Mouse (Mus musculus) testis, adult 2 months (tissue): ENCODE data around the gene Myom3. TPM values are rescaled to one million over a fixed set of nuclear protein-coding genes. Genes with fewer than 3 reads are reported as not detected.

Source experiments
- H3K27ac ChIP-seq: fragments of 200-500 bp; 2 replicates; pipeline ENCODE4 v1.5.1; 2012; ENCODE audit warnings: low read depth, low read length; ENCODE audit not compliant: control insufficient read depth, insufficient read depth
- H3K27me3 ChIP-seq: fragments of 200-500 bp; 2 replicates; pipeline ENCODE4 v1.6.1; 2012; ENCODE audit warnings: mild to moderate bottlenecking, low read length, moderate library complexity; ENCODE audit not compliant: control insufficient read depth, insufficient read depth
- H3K36me3 ChIP-seq: fragments of 200-500 bp; 2 replicates; pipeline ENCODE4 v1.6.1; 2012; ENCODE audit warnings: mild to moderate bottlenecking, low read length; ENCODE audit not compliant: control insufficient read depth, insufficient read depth
- H3K4me1 ChIP-seq: fragments of 200-500 bp; 2 replicates; pipeline ENCODE4 v1.6.1; 2012; ENCODE audit warnings: low read length; ENCODE audit not compliant: control insufficient read depth, insufficient read depth
- H3K4me3 ChIP-seq: fragments of 200-500 bp; 2 replicates; pipeline ENCODE4 v1.5.1; 2012; ENCODE audit warnings: low read depth, mild to moderate bottlenecking, low read length, moderate library complexity, mixed read lengths; ENCODE audit not compliant: control insufficient read depth
- CTCF ChIP-seq: fragments of 200-500 bp; IDR thresholded peaks from 2 replicates; pipeline ENCODE4 v1.5.1; 2012; ENCODE audit warnings: low read depth, mild to moderate bottlenecking, inconsistent platforms, low read length, moderate library complexity; ENCODE audit not compliant: control insufficient read depth, insufficient read depth, insufficient replicate concordance
- POLR2A ChIP-seq: fragments of 200-500 bp; IDR thresholded peaks from 2 replicates; pipeline ENCODE4 v1.6.1; 2012; ENCODE audit warnings: low read depth, mild to moderate bottlenecking, inconsistent platforms, low read length, moderate library complexity; ENCODE audit not compliant: control insufficient read depth
- polyA plus RNA-seq: library from polyadenylated mRNA; depleted of rRNA; stranded (reverse); fragments of >200 nt; gene quantifications from 2 replicates; pipeline ENCODE4 v1.2.3, GENCODE M21; 2012

The Myom3 gene
- polyA plus RNA-seq, 1 experiment, result 0.47 TPM

DNA sequence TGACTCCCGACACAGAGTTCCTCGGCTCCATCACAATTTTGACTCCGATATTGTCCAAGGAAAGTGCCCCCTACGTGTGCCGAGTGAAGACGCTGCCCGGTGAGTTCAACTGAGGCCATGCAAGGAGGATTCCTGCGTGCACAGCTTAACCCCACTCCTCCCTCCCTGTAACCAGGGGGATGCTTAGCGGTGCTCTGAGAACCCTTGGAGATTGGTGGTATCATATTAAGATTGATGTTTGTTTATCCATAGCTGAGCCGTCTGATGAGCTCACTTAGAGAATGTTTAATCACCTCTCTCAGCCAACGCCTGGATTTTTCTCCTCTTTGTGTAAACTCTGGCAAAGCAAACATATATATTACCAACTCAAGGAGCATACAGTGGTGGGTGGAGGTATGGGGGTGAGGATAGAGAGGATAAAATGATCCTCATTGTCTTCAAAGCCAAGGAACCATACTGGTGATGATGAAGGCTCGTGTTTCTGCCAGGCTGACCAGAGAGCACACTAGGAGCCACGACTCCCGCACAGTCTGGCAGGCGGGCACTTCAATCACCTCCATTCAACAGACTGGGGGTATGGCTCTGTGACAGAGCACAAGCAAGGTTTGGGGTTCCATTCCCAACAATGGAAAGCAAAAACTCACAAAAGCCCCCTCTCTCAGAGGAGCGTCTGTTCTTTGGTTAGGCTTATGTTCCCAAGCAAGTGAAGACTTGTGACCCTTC lies 14.6 kb upstream of the Myom3 start:
- Histone ChIP-seq H3K4me1 (no peaks in the 10 kb centered on the region; the same call in 1 of the 2 replicates), H3K36me3 (no peaks in the 10 kb centered on the region), H3K4me3 (no peak overlapping the region), H3K27me3 (no peaks in the 10 kb centered on the region), H3K27ac (no peak overlapping the region)
- TF ChIP-seq CTCF (no peak), POLR2A (no peak)

DNA sequence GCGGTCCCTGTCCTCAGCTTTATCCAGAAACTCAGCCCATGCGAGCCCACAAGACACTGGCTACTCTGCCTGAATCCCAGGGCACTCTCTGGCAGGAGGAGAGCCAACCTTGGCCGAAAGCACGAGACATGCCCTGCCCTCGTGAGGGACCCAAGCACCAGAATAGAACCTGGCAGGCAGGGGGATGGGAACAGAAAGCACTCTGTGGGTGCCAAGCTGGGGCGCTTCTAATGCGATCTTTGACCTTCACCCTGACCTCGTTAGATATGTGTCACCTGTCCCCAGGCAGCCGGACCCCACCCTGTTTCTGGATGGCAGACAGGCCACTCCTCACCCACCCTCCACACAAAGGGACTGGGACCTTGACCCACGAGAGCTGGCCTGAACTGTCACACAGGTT lies 13.9 kb upstream of the Myom3 start:
- Histone ChIP-seq H3K27ac (no peak overlapping the region), H3K4me1 (no peaks in the 10 kb centered on the region; the same call in 1 of the 2 replicates), H3K4me3 (no peak overlapping the region), H3K36me3 (no peaks in the 10 kb centered on the region), H3K27me3 (no peaks in the 10 kb centered on the region)
- no peak for TF ChIP-seq POLR2A
- TF ChIP-seq CTCF, result no peak

DNA sequence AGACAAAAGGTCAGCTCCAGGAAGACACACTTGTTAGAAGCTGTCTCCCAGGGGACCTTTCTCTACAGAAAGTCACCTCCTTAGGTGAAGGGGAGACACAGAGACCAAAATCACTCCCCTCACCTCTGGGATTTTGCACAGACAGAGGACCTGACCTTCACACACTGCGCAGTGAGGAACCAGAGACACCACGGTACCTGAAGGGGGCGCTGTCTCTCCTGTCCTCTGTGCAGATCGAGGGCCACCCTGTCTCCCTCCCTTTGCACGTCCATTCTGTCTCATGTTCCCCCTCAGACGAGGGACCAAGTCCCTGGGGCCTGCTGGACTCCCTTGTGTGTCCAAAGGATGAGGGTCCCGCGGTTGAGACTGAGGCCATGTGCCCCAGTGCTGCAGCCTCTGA lies 8.6 kb upstream of the Myom3 start:
- no peak overlapping the region for H3K4me3 ChIP-seq
- H3K36me3 ChIP-seq, result no peaks in the 10 kb centered on the region
- TF ChIP-seq CTCF (peak; percentile 47; the same call in 1 of the 2 replicates), POLR2A (no peak)
- no peaks in the 10 kb centered on the region for H3K27me3 ChIP-seq
- H3K4me1 ChIP-seq, result no peaks in the 10 kb centered on the region; the same call in 1 of the 2 replicates
- H3K27ac ChIP-seq, result no peak overlapping the region; the same call in 1 of the 2 replicates

DNA sequence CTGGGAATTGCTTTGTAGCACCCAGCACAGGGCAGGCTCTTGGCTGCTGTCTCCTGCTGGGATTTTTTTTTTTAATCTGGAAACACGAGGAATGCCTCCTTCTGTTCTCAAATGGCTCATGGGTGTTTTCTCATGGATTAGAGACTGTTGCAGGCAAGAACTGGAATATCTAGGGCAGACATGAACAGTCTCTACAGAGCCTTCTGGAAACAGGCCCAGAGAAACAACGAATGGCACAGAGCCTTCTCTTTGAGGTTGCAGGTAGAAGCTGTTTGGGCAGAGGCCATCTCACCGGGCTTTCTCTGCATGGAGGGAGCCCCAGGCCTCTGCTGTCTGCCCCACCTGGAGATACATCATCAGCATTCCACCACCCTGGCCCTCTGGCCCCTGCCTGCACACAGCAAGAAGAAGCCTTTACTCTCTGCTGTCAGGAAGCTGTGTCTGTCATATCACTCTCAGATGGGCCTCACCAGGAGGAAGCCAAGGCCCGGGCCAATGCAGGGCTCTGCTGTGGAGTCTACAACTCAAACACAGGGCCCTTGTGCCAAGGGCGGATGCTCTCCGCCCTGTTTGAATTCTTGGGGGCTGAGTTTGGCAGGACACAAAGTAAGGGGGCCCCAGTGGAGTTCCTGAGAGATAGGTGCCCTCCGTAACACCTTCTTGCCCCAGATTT lies 7.3 kb upstream of the Myom3 start:
- no peak for TF ChIP-seq CTCF
- TF ChIP-seq POLR2A, result no peak
- H3K4me1 ChIP-seq, result no peaks in the 10 kb centered on the region; the same call in 1 of the 2 replicates
- no peak overlapping the region for H3K4me3 ChIP-seq
- H3K36me3 ChIP-seq, result no peaks in the 10 kb centered on the region
- no peak overlapping the region for H3K27ac ChIP-seq
- H3K27me3 ChIP-seq, result no peaks in the 10 kb centered on the region

DNA sequence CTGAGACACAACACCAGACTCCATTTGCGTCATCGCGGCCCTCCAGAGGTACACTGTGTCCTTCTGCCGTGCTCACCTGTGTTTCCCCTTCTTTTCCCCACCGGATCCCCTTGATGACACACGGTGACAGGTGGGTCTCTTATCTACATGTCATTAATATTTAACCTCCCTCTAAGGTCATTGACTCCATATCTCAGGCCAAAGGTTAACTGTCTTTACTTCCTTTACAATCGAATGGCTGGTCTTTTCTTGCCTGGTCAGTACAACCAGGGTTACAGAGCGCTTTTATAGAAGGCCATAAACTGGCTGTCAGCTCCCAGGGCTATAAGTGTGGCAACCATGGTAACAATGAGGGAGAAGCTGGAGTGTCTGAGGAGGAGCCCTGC lies 6.7 kb upstream of the Myom3 start:
- no peaks in the 10 kb centered on the region; the same call in 1 of the 2 replicates for H3K4me1 ChIP-seq
- H3K27ac ChIP-seq, result no peak overlapping the region
- H3K36me3 ChIP-seq, result no peaks in the 10 kb centered on the region

DNA sequence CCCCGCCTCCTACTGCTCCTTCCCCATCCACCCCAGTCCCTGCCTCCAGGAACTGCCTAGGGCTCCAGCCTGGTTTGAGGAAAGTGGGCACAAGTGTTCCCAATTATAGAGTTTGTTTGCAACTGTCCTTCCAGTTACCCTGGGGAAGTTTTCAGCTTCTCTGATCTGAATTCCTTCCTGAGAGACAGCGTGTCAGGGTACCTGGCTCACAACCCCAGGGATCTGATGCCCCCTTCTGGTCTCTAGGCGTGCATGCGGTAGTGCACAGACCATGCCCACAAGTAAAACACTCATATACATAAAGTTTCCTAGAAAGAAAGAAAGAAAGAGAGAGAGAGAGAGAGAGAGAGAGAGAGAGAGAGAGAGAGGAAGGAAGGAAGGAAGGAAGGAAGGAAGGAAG lies 1.2 kb upstream of the Myom3 start:
- Histone ChIP-seq H3K27ac (no peak overlapping the region), H3K27me3 (no peaks in the 10 kb centered on the region), H3K36me3 (no peaks in the 10 kb centered on the region), H3K4me3 (no peak overlapping the region), H3K4me1 (peaks cover 8% of the 10 kb centered on the region)
- TF ChIP-seq POLR2A (no peak), CTCF (peak; percentile 34; the same call in 1 of the 2 replicates)

More for the DNA sequence above, 6.7 kb upstream of the Myom3 start:
- Histone ChIP-seq H3K4me3 (no peak overlapping the region), H3K27me3 (no peaks in the 10 kb centered on the region)
- TF ChIP-seq CTCF (no peak), POLR2A (no peak)

DNA sequence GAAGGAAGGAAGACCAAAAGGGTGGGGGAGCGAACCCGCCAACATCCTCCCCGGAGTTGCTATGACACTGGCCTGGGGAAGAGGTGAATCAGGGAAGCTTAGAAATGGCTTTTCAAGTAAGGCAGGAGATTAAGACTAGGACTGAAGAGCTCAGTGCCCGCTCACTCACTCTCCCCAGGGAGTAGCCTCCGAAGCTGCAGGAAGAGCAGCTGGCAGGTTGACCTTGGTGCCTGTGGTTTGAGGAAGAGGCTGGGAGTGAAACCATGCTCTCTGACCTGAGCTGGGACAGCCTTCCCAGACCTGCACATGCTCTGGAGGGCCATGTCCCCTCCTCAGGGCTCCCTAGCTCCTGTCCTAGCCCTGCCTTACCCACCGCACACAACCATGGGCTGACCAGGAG lies 690 bp upstream of the Myom3 start:
- TF ChIP-seq POLR2A, result no peak
- no peak for TF ChIP-seq CTCF
- H3K27ac ChIP-seq, result no peak overlapping the region
- H3K27me3 ChIP-seq, result no peaks in the 10 kb centered on the region
- peaks cover 8% of the 10 kb centered on the region for H3K4me1 ChIP-seq
- H3K4me3 ChIP-seq, result no peak overlapping the region
- no peaks in the 10 kb centered on the region for H3K36me3 ChIP-seq

DNA sequence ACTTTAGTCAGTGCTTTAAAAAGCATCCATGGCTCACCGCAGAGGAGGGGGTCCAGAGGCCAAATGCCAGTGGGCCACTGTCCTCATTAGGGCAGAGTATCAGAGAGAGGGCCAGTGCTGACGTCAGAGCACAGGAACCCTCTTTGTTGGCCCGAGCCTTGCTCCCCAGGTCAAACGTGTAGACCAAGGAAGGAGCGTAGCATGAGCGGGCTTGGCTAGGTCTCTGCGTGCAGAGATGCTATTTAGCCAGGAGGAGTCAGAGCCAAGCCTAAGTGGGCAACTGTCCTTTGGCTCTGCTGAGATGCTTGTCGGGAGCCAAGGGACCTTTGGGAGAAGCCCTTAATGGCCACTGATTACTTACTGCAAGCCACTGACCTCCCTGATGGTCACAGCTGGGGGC lies 1.5 kb downstream of the Myom3 start:
- Histone ChIP-seq H3K36me3 (no peaks in the 10 kb centered on the region), H3K4me1 (peaks cover 8% of the 10 kb centered on the region), H3K4me3 (no peak overlapping the region; the same call in 1 of the 2 replicates), H3K27ac (no peak overlapping the region), H3K27me3 (no peaks in the 10 kb centered on the region)
- TF ChIP-seq POLR2A (no peak), CTCF (no peak)
